Mouse (Mus musculus) intestine, embryonic 15.5 days (tissue): ENCODE data around the gene Sectm1a. TPM values are rescaled to one million over a fixed set of nuclear protein-coding genes. Genes with fewer than 3 reads are reported as not detected.
"Not testable (repeated sequence)": the region's sequence is repeated elsewhere in the genome, so short reads cannot be mapped to it uniquely, and the experiment has no call there.

Source experiments
- ATAC-seq: fragments of 200-750 bp; cut with Nextera tagmentation; 2 replicates; pipeline ENCODE4 v1.8.0; 2017; ENCODE audit warnings: moderate TSS enrichment, moderate library complexity
- H3K27ac ChIP-seq: fragments of 300-500 bp; sonication (generic); 2 replicates; pipeline ENCODE4 v1.5.1; 2015; ENCODE audit warnings: mild to moderate bottlenecking, inconsistent platforms
- H3K27me3 ChIP-seq: fragments of 300-500 bp; sonication (generic); replicated peaks from 2 replicates; pipeline ENCODE4 v1.6.1; 2015; ENCODE audit warnings: inconsistent platforms
- H3K36me3 ChIP-seq: fragments of 300-500 bp; sonication (generic); 2 replicates; pipeline ENCODE4 v1.6.1; 2015; ENCODE audit warnings: inconsistent platforms
- H3K4me1 ChIP-seq: fragments of 300-500 bp; sonication (generic); replicated peaks from 2 replicates; pipeline ENCODE4 v1.6.1; 2015; ENCODE audit warnings: inconsistent platforms
- H3K4me2 ChIP-seq: fragments of 300-500 bp; sonication (generic); replicated peaks from 2 replicates; pipeline ENCODE4 v1.6.1; 2015; ENCODE audit warnings: mild to moderate bottlenecking, inconsistent platforms
- H3K4me3 ChIP-seq: fragments of 300-500 bp; sonication (generic); replicated peaks from 2 replicates; pipeline ENCODE4 v1.5.1; 2015; ENCODE audit warnings: inconsistent platforms
- H3K9ac ChIP-seq: fragments of 300-500 bp; sonication (generic); 2 replicates; pipeline ENCODE4 v1.6.1; 2015; ENCODE audit warnings: inconsistent platforms
- H3K9me3 ChIP-seq: fragments of 300-500 bp; sonication (generic); 2 replicates; pipeline ENCODE4 v1.6.1; 2016; ENCODE audit warnings: inconsistent platforms
- WGBS: fragments of 180-500 bp; shearing (Covaris S2); methylation state at CpG from one replicate; pipeline ENCODE4 v1.1.7; 2015; 5-methylcytosine and 5-hydroxymethylcytosine counted together
- polyA plus RNA-seq: library from polyadenylated mRNA; unstranded; fragments of >200 nt; fragmentation: Nextera tagmentation; extraction: Ambion mirVana; gene quantifications from 2 replicates; pipeline ENCODE4 v1.2.1, GENCODE M21; 2015

Sectm1a gene
- polyA plus RNA-seq, 1 experiment from 2014 or later: 3.0 TPM

DNA sequence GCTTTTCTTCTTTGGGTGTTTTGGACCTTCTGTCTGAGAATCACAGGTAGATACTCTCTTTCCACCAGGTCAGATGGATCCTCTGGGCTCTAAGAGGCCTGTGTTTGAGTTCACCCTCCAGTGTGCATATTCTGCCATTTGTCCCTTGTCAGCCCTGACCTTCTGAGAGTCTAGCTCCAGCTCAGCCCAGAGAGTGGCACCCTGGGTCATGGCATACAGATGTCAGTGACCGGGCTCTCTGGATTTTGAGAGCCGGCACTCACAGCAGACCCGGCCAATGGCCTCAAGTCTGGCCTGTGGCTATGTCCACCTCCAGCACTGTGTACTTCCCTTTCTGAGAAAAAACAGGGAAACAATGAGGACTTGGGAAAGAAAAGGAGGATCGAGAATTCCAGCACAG, 21.5 kb downstream of the Sectm1a start:
- no peak for ATAC-seq
- H3K9ac ChIP-seq: no peak overlapping the region

GRCm38 (mm10) chr11:121058956-121059355, 22.1 kb downstream of the Sectm1a start:
- Histone ChIP-seq H3K36me3 (no peaks in the 10 kb centered on the region), H3K4me2 (no peak overlapping the region), H3K27me3 (no peaks in the 10 kb centered on the region), H3K27ac (no peak overlapping the region), H3K9me3 (no peaks in the 10 kb centered on the region), H3K4me1 (peaks cover 17% of the 10 kb centered on the region; the same call in 1 of the 2 replicates), H3K9ac (no peak overlapping the region), H3K4me3 (no peak overlapping the region)
- ATAC-seq: no peak
- 88% methylated on average over 4 of the region's 4 CpGs for WGBS

More for the DNA sequence above, 21.5 kb downstream of the Sectm1a start:
- no peak overlapping the region for H3K4me2 ChIP-seq
- H3K4me1 ChIP-seq: peaks cover 17% of the 10 kb centered on the region; the same call in 1 of the 2 replicates
- H3K9me3 ChIP-seq: no peaks in the 10 kb centered on the region
- WGBS: 91% methylated on average over 4 of the region's 4 CpGs
- H3K4me3 ChIP-seq: no peak overlapping the region
- no peaks in the 10 kb centered on the region for H3K36me3 ChIP-seq
- no peaks in the 10 kb centered on the region for H3K27me3 ChIP-seq
- H3K27ac ChIP-seq: no peak overlapping the region

GRCm38 (mm10) chr11:121058122-121058521, 22.9 kb downstream of the Sectm1a start:
- Histone ChIP-seq H3K9ac (no peak overlapping the region), H3K4me2 (no peak overlapping the region; the same call in 1 of the 2 replicates), H3K4me3 (no peak overlapping the region), H3K4me1 (peaks cover 17% of the 10 kb centered on the region; the same call in 1 of the 2 replicates), H3K27me3 (no peaks in the 10 kb centered on the region), H3K36me3 (no peaks in the 10 kb centered on the region), H3K9me3 (no peaks in the 10 kb centered on the region), H3K27ac (peak overlapping the region; percentile 64)
- WGBS: 50% methylated on average over 5 of the region's 5 CpGs
- ATAC-seq: peak; percentile 84

DNA sequence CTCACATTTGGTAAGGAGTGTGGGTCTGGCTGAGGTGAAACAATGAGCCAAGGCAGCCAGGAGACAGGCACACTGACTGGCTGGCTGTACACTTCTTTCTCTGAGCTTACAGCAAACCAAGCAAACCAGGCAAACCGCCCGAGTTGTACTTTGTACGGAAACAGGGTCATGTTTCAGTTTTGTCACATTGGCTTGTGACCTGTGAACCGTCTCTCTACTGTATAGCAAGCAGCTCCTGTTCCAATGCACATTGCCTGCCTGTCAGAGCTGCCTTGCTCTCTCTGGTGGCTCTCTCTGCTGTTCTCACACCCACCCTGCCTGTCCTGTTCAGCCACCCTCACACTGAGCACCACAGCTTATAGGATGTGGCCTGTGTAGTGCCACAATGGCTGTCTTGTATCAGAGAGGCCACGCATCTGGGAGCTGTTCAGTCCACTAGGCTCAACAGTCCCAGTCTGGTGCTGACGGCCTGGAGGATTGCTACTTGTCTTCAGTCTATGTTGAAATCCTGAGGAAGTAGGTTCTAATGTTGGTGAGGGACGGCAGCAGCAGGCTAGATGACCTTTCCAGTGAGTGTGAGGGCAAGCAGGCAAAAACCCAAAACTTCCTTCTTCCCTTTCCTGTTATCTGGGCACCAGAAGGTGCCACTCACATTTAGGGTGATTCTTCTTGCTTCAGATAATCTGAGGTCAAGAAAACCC, 24.3 kb downstream of the Sectm1a start:
- Histone ChIP-seq H3K4me2 (0 out of 2 replicates have a peak overlapping the region, but pooled peaks have one; percentile 0), H3K27ac (peak overlapping the region; percentile 68), H3K4me1 (peaks cover 17% of the 10 kb centered on the region; the same call in 1 of the 2 replicates), H3K36me3 (no peaks in the 10 kb centered on the region), H3K4me3 (no peak overlapping the region), H3K9me3 (no peaks in the 10 kb centered on the region), H3K27me3 (no peaks in the 10 kb centered on the region), H3K9ac (no peak overlapping the region)
- WGBS: 41% methylated on average over 7 of the region's 7 CpGs
- peak; percentile 67 for ATAC-seq

DNA sequence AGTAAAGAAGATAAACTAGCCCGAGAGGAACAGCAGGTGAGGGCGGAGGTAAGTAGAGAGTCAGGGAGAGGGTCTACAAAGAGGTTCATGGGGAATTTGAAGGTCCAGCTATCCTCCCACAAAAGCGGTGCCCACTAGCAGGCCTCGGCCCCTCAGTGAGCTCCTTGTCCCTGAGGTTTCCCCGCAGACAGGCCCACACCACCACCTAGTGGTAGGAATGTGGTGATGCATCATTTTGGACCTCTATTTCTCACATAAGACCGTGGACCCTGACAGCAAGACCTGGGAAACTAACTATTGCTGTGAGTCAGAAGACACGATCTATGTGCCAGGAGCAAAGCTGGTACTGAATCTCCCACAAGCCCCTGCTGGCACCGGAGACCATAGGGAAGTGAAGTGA, 27.5 kb downstream of the Sectm1a start:
- peaks cover 17% of the 10 kb centered on the region; the same call in 1 of the 2 replicates for H3K4me1 ChIP-seq
- H3K27ac ChIP-seq: no peak overlapping the region
- H3K9ac ChIP-seq: no peak overlapping the region
- no peaks in the 10 kb centered on the region for H3K9me3 ChIP-seq
- ATAC-seq: peak; percentile 37; the same call in 1 of the 2 replicates
- no peak overlapping the region for H3K4me3 ChIP-seq
- H3K27me3 ChIP-seq: no peaks in the 10 kb centered on the region
- no peaks in the 10 kb centered on the region for H3K36me3 ChIP-seq
- WGBS: 13% methylated on average over 8 of the region's 8 CpGs
- H3K4me2 ChIP-seq: no peak overlapping the region

DNA sequence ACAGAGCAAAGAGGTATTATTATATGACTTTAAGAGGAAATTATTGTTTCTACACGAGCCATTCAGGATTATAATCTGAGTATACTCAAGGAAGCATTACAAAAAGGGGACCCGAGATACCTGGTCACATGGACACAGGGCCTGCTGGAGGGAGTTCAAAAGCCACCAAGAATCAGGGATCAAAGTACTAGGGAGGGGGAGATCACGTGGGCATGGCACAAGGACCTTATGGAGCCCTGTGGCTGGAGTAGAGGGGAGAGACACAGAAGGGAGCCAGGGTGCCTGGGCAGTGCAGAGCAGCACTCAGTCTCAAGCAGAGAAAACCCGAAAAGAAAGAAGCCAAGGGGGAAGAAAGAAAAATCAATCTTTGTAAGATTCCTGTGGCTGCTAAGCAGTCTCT, 28.6 kb downstream of the Sectm1a start:
- no peak overlapping the region for H3K4me2 ChIP-seq
- no peaks in the 10 kb centered on the region for H3K27me3 ChIP-seq
- H3K36me3 ChIP-seq: no peaks in the 10 kb centered on the region
- H3K9me3 ChIP-seq: no peaks in the 10 kb centered on the region
- peak; percentile 48; the same call in 1 of the 2 replicates for ATAC-seq
- peaks cover 8% of the 10 kb centered on the region; the same call in 1 of the 2 replicates for H3K4me1 ChIP-seq
- H3K27ac ChIP-seq: no peak overlapping the region
- H3K9ac ChIP-seq: no peak overlapping the region
- no peak overlapping the region for H3K4me3 ChIP-seq
- WGBS: 60% methylated on average over 4 of the region's 4 CpGs

GRCm38 (mm10) chr11:121051793-121052192, 29.2 kb downstream of the Sectm1a start:
- Histone ChIP-seq H3K27me3 (no peaks in the 10 kb centered on the region), H3K9me3 (no peaks in the 10 kb centered on the region), H3K4me3 (no peak overlapping the region), H3K36me3 (no peaks in the 10 kb centered on the region), H3K27ac (no peak overlapping the region), H3K9ac (no peak overlapping the region), H3K4me2 (no peak overlapping the region), H3K4me1 (peaks cover 8% of the 10 kb centered on the region; the same call in 1 of the 2 replicates)
- WGBS: 30% methylated on average over 1 of the region's 1 CpGs
- ATAC-seq: 0 out of 2 replicates have a peak, but pooled peaks have one; percentile 29

- 51% methylated on average over 1 of the region's 1 CpGs for WGBS
- H3K4me3 ChIP-seq: no peak overlapping the region
- H3K27ac ChIP-seq: no peak overlapping the region
- no peaks in the 10 kb centered on the region for H3K9me3 ChIP-seq
- H3K9ac ChIP-seq: no peak overlapping the region
- no peak overlapping the region for H3K4me2 ChIP-seq
- H3K4me1 ChIP-seq: peaks cover 2% of the 10 kb centered on the region; the same call in 1 of the 2 replicates
- no peaks in the 10 kb centered on the region for H3K36me3 ChIP-seq
- H3K27me3 ChIP-seq: no peaks in the 10 kb centered on the region
- ATAC-seq: no peak
Measured at GRCm38 (mm10) chr11:121049840-121050239, 31.2 kb downstream of the Sectm1a start.

DNA sequence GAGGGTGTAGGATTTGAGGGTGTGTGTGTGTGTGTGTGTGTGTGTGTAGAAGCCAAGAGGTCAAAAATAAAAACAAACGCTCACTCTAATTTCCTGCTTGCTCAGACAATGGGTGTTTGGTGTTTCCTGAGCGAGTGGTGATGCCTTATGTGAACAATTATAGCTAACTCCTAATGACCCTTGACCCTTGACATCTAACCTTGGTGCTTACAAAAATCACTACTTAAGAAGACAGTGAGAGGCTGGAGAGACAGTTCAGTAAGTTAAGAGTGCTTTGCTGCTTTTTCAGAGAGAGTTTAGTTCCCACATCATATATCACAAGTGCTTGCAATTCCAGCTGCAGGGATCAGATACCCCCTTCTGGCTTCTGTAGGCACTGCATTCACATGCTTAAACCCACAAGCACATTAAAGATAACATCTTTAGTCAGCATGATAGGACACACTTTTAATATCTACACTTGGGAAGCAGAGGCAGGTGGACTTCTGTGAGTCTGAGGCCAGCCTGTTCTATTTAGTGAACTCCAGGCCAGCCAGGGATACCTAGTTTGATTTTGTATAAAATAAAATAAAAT, 33.1 kb downstream of the Sectm1a start:
- Histone ChIP-seq H3K9ac (no peak overlapping the region), H3K27me3 (no peaks in the 10 kb centered on the region), H3K27ac (no peak overlapping the region), H3K4me3 (no peak overlapping the region), H3K4me2 (no peak overlapping the region), H3K4me1 (no peaks in the 10 kb centered on the region), H3K9me3 (no peaks in the 10 kb centered on the region), H3K36me3 (no peaks in the 10 kb centered on the region)
- WGBS: 62% methylated on average over 2 of the region's 2 CpGs
- ATAC-seq: no peak

GRCm38 (mm10) chr11:121045286-121045685, 35.7 kb downstream of the Sectm1a start:
- Histone ChIP-seq H3K4me1 (no peaks in the 10 kb centered on the region), H3K36me3 (no peaks in the 10 kb centered on the region), H3K9me3 (no peaks in the 10 kb centered on the region), H3K27me3 (no peaks in the 10 kb centered on the region), H3K4me2 (no peak overlapping the region), H3K27ac (no peak overlapping the region), H3K9ac (no peak overlapping the region), H3K4me3 (no peak overlapping the region)
- no peak for ATAC-seq
- 82% methylated on average over 1 of the region's 1 CpGs for WGBS

DNA sequence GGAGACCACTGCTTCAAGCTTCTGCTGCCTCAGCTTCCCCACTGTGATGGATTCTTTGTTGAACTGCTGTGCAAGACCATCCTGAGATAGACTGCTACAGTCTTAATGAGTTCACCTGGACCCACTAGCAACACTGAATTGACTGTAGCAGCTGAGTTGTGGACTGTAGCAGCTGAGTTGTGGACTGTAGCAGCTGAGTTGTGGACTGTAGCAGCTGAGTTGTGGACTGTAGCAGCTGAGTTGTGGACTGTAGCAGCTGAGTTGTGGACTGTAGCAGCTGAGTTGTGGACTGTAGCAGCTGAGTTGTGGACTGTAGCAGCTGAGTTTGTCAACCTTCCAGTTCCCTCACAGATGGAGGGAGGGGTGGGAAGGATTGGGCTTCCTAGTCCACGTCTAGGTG, 38.0 kb downstream of the Sectm1a start:
- H3K4me1 ChIP-seq, H3K36me3 ChIP-seq, H3K27me3 ChIP-seq, ATAC-seq, H3K9ac ChIP-seq, H3K4me3 ChIP-seq, H3K9me3 ChIP-seq, H3K27ac ChIP-seq, H3K4me2 ChIP-seq: not testable (repeated sequence)
- 56% methylated on average over 1 of the region's 1 CpGs for WGBS

- WGBS: 68% methylated on average over 4 of the region's 4 CpGs
- no peaks in the 10 kb centered on the region for H3K9me3 ChIP-seq
- no peak overlapping the region for H3K27ac ChIP-seq
- H3K4me2 ChIP-seq: no peak overlapping the region
- no peaks in the 10 kb centered on the region for H3K4me1 ChIP-seq
- no peak overlapping the region for H3K4me3 ChIP-seq
- H3K27me3 ChIP-seq: no peaks in the 10 kb centered on the region
- no peak for ATAC-seq
- no peak overlapping the region for H3K9ac ChIP-seq
- H3K36me3 ChIP-seq: no peaks in the 10 kb centered on the region
Measured at GRCm38 (mm10) chr11:121042480-121042879, 38.5 kb downstream of the Sectm1a start.
